Mouse (Mus musculus): ENCODE data around the gene Tlr6. TPM values are rescaled to one million over a fixed set of nuclear protein-coding genes. Genes with fewer than 3 reads are reported as not detected.

The Tlr6 gene
- 15.4 TPM for total RNA-seq (2023)

DNA sequence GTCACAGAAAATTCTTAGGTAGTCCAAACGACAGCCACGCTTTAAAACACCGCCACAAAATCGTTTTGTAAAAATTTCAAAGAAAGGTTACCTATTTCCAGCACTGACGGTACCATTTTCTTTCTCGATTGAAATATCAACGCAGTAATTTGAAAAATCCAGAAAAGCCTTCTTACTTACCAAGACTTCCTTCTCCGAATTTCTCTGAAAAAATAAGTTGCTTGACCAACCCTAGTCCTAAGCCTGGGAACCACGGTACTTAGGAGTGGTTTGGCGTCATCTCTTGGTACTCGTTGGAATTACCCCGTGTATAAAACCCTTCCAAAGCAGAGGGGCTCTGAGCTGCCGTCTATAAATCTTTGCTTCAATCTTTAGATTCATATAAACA is at the start of gene Tlr6:
Gene Tlr6 (minus strand): TSS at position 255 of the 388 bp plus-strand sequence.

DNA sequence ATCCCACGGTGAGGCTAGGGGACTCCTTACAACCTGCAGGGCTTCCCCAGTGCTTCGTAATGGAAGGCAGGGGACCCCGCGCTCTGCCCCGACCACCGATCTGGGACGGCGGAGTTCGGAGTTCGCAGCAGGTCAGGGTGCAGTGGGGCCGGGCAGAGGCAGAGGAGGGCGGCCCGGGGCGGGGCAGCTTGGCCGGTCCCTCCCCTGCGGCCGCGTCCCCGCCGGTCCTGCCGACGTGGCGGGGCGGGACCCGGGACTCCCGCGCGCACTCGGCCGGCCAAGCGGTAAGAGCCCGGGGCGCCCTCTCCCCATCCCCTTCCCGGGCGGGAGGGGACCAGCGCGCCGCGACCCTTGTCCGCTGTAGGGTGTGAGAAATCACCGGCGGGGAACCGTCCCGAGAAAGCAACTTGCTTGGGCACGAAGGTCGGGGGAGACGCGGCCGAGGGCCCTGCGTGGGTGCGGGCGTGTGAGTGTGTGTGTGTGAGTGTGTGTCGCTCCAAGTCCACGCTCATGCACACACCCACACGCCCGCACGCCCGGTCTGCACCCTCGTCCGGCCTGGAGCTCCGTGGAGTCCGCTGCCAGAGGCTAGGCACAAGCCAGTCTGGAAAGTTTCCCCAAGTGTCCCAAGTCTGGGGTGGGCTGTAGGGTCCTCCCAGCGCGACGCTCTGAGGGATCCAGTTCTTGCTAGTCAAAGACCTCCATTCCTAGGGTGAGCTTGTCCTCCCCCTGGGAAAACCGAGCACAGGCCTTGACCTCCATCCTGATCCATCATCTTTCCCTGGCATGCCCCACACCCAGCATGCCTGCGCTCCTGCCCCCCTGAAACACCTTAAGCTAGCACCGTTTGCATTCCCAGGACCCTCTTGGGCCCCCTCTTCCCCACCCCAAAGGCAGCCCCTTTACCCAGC is 10.2 kb upstream of the Tlr6 start, which contains the start of gene Fam114a1:
Gene Fam114a1 (plus strand): TSS at position 211 of the 911 bp plus-strand sequence.

Other genes with a start within 250 kb of the Tlr6 start
- 353 TPM for gene Klf3, start 156.7 kb downstream of the Tlr6 start, total RNA-seq (2023)
- 38.0 TPM for gene Tlr1, start 26.5 kb downstream of the Tlr6 start, total RNA-seq (2023)
- 1.5 TPM for gene Fam114a1, start 10.0 kb upstream of the Tlr6 start, total RNA-seq (2023)
- gene Tmem156, start 132.0 kb upstream of the Tlr6 start, total RNA-seq (2023), result 22.3 TPM
- 23.7 TPM for gene Klhl5, start 147.4 kb upstream of the Tlr6 start, total RNA-seq (2023)
- gene Wdr19, start 239.6 kb upstream of the Tlr6 start, total RNA-seq (2023), result 2.2 TPM